Mouse (Mus musculus): ENCODE data around the gene Bmi1. TPM values are rescaled to one million over a fixed set of nuclear protein-coding genes. Genes with fewer than 3 reads are reported as not detected.

Bmi1 gene
- polyA plus RNA-seq, 1 experiment from 2014 or later = 18.3 TPM

DNA sequence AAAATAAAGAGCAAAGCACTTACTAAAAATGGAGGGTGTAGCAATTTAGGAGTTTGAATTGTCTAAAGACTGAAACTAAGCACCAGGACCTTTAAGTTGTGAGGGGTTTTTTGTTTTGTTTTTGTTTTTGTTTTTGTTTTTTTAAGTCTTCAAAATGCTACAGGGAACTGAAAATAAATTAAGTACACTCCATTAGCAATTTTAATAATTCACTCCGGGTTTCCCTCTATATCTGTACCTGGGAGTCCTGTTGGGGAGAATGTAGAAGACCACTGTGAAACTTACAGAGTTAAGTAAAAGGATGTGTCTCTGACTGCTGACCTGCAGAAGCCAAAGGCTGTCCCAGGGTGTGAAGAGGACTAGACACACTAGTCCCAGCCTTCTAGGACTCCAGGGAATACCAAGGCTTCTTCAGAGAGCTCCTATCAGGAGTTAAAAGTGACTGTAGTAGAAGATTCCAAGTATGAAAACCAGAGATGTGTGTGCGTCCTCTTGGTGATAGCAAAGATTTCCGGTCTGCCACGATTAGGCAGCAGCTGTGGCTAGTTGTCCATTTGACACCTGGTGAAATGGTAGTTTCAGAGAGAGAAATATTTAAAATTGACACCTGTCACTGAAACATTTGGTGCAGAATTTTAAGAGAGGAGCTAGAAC is 20.9 kb downstream of the Bmi1 start:
- WGBS = 2% methylated on average over 4 of the region's 4 CpGs
- no peak for ATAC-seq (ENCODE audit: insufficient number of reproducible peaks, low FRiP score, low TSS enrichment, low read depth)

DNA sequence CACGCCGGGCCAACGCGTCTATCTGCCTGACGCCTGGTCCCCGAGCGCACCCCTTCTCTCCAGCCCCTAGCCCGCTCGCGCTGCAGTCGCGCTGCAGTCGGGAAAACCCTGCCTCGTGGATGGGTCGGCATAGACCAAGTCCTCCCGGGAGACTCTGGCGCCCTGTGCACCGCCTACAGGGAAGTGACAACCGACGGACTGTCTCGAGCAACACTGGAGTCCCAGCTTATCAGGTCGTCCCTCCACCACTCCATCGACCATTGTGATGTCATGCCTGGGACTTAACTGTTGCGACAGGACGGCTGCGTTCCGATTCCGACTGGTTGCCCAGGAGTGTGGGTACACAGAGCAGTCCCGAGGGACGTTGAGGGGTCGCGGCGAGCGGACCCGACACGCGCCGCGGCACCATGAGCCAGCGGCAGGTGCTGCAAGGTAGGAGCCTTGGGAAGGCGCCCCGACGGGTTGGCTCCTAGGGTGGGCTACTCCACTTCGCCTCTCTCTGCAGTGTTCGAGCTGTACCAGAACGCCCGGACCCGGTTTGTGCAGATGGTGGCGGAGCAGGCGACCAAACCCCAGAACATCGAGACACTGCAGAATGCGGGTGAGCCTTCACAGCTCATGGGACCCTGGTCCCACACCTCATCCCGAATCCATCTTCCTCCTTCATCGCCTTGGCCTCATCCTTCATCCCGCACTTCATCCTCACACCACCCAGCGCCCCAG is 22.0 kb downstream of the Bmi1 start:
- 1% methylated on average over 56 of the region's 56 CpGs for WGBS
- Histone ChIP-seq H3K4me2 (peak overlapping the region; percentile 28), H3K4me1 (peaks cover 14% of the 10 kb centered on the region), H3K9ac (no peak overlapping the region), H3K27me3 (peaks cover 67% of the 10 kb centered on the region), H3K36me3 (no peaks in the 10 kb centered on the region), H3K9me3 (no peaks in the 10 kb centered on the region), H3K27ac (no peak overlapping the region), H3K4me3 (peak overlapping the region; percentile 12)
- ATAC-seq (ENCODE audit: insufficient number of reproducible peaks, low FRiP score, low TSS enrichment, low read depth) = 0 out of 2 replicates have a peak, but pooled peaks have one; percentile 36

More for the DNA sequence above, 20.9 kb downstream of the Bmi1 start:
- Histone ChIP-seq H3K4me1 (peaks cover 16% of the 10 kb centered on the region), H3K4me3 (no peak overlapping the region), H3K9me3 (no peaks in the 10 kb centered on the region), H3K27ac (no peak overlapping the region), H3K9ac (no peak overlapping the region), H3K36me3 (no peaks in the 10 kb centered on the region), H3K4me2 (no peak overlapping the region), H3K27me3 (peaks cover 72% of the 10 kb centered on the region)

DNA sequence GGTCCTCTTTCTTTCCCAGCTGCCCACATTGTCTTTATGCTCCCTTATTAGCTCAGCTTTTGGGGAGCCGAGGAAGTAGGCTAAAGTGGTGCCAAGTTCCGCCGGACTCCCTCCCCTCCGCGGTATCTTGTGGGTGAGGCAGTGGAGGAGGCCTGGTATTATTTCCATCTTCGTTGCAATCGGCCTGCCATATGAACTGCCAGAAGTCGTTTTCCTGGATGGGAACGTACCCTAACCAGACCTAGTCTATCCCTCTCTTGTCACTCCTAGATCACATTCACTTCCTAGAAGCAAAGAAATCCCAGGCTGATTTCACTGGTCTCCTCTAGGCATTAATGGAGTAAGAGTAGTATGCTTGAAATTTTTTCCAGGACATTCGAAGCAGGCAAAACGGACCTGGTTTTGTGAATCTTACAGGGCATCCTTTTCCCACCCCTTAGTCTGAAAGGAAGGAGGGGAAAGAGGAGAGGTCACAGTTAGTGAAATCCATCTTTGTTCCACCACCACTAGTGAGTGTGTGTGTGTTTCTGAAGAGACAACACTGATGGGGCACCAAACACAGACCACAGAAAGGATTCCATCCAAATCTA is 22.7 kb downstream of the Bmi1 start:
- peaks cover 12% of the 10 kb centered on the region for H3K4me1 ChIP-seq
- no peak overlapping the region for H3K27ac ChIP-seq
- H3K4me2 ChIP-seq = peak overlapping the region; percentile 28; the same call in 1 of the 2 replicates
- H3K4me3 ChIP-seq = no peak overlapping the region
- no peak for ATAC-seq (ENCODE audit: insufficient number of reproducible peaks, low FRiP score, low TSS enrichment, low read depth)
- H3K27me3 ChIP-seq = peaks cover 69% of the 10 kb centered on the region
- no peaks in the 10 kb centered on the region for H3K36me3 ChIP-seq
- WGBS = 3% methylated on average over 11 of the region's 11 CpGs
- H3K9ac ChIP-seq = no peak overlapping the region
- no peaks in the 10 kb centered on the region for H3K9me3 ChIP-seq

DNA sequence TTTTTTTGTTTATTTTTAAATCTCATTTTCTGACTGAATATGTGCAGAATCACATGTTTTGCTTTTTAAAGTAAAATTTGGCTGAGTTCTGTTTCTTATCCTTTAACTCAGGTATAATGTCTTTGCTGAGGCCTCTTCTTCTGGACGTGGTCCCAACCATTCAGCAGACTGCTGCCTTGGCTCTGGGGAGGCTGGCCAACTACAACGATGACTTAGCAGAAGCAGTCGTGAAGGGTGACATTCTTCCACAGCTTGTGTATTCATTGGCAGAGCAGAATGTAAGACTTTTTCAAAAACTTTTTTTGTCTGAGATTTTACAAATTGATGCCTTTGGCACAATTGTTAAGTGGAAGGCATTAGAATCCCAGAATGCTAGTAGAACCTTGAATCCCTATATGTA is 33.5 kb downstream of the Bmi1 start:
- no peak overlapping the region for H3K4me3 ChIP-seq
- no peak for ATAC-seq (ENCODE audit: insufficient number of reproducible peaks, low FRiP score, low TSS enrichment, low read depth)

DNA sequence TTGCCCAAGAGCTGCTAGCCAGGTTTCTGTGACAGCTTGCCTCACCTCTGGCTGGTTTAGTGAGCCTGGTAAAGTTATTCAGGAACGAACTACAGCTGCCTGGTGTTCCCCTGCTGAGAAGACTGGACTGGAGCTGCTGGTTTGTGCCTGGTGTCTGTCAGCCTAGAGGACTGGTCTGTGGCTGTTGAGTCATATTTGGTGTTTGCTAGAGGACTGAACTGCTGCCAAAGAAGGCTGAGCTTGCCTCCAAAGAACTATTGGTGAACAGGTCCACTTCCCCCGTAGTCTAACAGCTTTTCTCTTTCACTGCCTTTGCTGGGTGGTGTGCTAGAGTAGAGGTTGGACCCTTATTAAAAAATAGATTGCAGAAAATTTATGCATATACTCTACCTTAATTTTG is 36.3 kb downstream of the Bmi1 start:
- no peak for ATAC-seq (ENCODE audit: insufficient number of reproducible peaks, low FRiP score, low TSS enrichment, low read depth)
- no peaks in the 10 kb centered on the region for H3K4me1 ChIP-seq

More for the DNA sequence above, 33.5 kb downstream of the Bmi1 start:
- no peak overlapping the region for H3K9ac ChIP-seq
- no peaks in the 10 kb centered on the region for H3K4me1 ChIP-seq
- H3K4me2 ChIP-seq = no peak overlapping the region
- H3K27ac ChIP-seq = no peak overlapping the region
- WGBS = 52% methylated on average over 3 of the region's 3 CpGs
- no peaks in the 10 kb centered on the region for H3K9me3 ChIP-seq
- H3K36me3 ChIP-seq = no peaks in the 10 kb centered on the region
- no peaks in the 10 kb centered on the region for H3K27me3 ChIP-seq

DNA sequence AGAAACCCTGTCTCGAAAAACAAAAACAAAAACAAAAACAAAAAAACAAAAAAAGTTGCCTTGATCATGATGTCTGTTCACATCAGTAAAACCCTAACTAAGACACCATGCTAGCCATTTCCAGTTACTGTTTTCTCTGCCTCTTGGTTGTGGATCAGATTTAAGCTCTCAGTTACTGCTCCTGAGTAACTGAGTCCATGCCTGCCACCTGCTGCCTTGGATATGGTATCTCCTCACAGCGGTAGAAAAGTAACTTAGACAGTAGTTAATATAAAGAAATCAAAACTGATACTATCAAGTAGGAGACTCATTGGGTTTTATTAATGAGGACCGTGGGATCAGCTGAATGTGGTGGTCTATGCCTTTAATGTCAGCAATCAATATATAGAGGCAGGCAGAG is 37.5 kb downstream of the Bmi1 start:
- Histone ChIP-seq H3K27me3 (no peaks in the 10 kb centered on the region), H3K9me3 (no peaks in the 10 kb centered on the region), H3K4me1 (no peaks in the 10 kb centered on the region), H3K4me3 (no peak overlapping the region), H3K36me3 (no peaks in the 10 kb centered on the region), H3K9ac (no peak overlapping the region), H3K27ac (no peak overlapping the region), H3K4me2 (no peak overlapping the region)
- ATAC-seq (ENCODE audit: insufficient number of reproducible peaks, low FRiP score, low TSS enrichment, low read depth) = no peak
- WGBS = 74% methylated on average over 3 of the region's 3 CpGs

More for the DNA sequence above, 36.3 kb downstream of the Bmi1 start:
- Histone ChIP-seq H3K9ac (no peak overlapping the region), H3K4me2 (no peak overlapping the region), H3K36me3 (no peaks in the 10 kb centered on the region), H3K4me3 (no peak overlapping the region), H3K9me3 (no peaks in the 10 kb centered on the region), H3K27me3 (no peaks in the 10 kb centered on the region), H3K27ac (no peak overlapping the region)
- 60% methylated on average over 2 of the region's 2 CpGs for WGBS

DNA sequence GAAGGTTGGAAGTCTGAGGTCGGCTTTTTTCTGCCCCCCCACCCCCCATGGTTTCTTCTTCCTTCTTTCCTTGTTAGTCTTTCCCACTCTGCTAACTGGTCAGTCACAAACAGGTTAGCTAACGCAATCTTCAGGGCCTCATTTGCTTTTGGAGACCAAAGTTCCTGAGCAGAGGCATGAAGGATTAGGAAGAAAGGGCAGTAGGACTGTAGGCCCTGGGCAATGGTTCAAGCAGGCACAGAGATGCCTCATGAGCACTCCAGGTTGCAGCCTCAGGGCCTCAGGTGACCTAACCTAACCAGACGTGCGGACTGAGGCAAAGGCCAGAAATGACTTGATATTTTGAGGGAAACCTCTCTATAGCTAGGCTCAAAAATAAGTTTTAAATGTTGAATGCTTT is 41.7 kb downstream of the Bmi1 start:
- Histone ChIP-seq H3K4me1 (no peaks in the 10 kb centered on the region), H3K27me3 (no peaks in the 10 kb centered on the region), H3K9ac (no peak overlapping the region), H3K9me3 (no peaks in the 10 kb centered on the region), H3K4me3 (no peak overlapping the region), H3K4me2 (no peak overlapping the region), H3K36me3 (no peaks in the 10 kb centered on the region), H3K27ac (no peak overlapping the region)
- ATAC-seq (ENCODE audit: insufficient number of reproducible peaks, low FRiP score, low TSS enrichment, low read depth) = no peak
- WGBS = 69% methylated on average over 4 of the region's 4 CpGs

DNA sequence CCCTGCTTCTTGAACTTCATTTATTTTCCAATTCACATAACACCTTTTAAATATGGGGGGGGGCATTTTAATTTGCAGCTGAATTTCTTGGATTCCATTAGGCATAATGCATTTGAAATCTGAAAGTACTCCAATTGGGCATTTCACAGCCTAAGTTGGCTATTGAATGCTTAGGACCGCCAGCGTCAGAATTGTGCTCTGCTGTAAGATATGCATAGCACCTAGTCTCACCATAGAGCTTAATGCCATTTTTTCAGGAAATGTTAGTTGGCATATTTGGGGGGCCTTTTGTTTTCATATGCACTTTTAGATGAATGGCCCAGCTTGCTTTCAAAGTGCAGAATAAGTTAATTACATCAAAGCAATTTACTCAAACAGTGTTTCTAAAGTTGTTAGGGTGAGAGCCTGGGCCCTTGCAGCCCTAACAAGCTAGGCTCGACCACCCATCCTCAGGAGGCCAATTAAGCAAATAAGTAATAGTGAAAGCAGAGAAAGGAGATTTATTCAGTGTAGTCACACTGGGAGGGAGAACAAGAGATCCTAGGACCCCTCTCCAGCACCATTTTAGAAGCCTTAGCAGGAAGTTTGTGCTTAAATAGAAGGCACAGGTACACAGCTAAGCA is 45.5 kb downstream of the Bmi1 start:
- Histone ChIP-seq H3K4me1 (no peaks in the 10 kb centered on the region), H3K9ac (no peak overlapping the region), H3K27me3 (no peaks in the 10 kb centered on the region), H3K9me3 (no peaks in the 10 kb centered on the region), H3K36me3 (no peaks in the 10 kb centered on the region), H3K4me3 (no peak overlapping the region), H3K27ac (no peak overlapping the region), H3K4me2 (no peak overlapping the region)
- 60% methylated on average over 3 of the region's 3 CpGs for WGBS
- no peak for ATAC-seq (ENCODE audit: insufficient number of reproducible peaks, low FRiP score, low TSS enrichment, low read depth)

DNA sequence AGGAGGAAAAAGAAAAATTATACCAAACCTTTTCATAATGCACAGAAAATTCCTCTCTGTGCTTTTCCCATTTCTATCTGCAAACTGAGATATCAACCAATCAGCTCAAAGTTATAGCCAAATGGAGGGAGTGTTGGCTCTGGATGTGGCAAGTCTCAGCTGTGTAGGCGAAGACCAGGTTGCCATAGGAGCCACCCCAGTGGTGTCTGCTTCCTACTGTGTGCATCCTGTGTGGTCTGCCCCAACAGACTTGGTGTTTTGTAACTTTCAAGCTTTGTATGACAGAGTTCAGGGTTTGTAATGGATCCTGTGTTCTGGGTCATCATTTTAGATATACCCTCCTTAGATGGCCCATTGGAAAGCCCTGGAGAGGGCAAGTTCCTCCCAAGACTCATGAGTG is 47.6 kb downstream of the Bmi1 start:
- no peak overlapping the region for H3K9ac ChIP-seq
- no peaks in the 10 kb centered on the region for H3K36me3 ChIP-seq
- H3K4me3 ChIP-seq = no peak overlapping the region
- no peak for ATAC-seq (ENCODE audit: insufficient number of reproducible peaks, low FRiP score, low TSS enrichment, low read depth)
- H3K27me3 ChIP-seq = no peaks in the 10 kb centered on the region
- no peak overlapping the region for H3K4me2 ChIP-seq
- H3K9me3 ChIP-seq = no peaks in the 10 kb centered on the region
- WGBS = 78% methylated on average over 1 of the region's 1 CpGs
- no peaks in the 10 kb centered on the region for H3K4me1 ChIP-seq
- no peak overlapping the region for H3K27ac ChIP-seq

DNA sequence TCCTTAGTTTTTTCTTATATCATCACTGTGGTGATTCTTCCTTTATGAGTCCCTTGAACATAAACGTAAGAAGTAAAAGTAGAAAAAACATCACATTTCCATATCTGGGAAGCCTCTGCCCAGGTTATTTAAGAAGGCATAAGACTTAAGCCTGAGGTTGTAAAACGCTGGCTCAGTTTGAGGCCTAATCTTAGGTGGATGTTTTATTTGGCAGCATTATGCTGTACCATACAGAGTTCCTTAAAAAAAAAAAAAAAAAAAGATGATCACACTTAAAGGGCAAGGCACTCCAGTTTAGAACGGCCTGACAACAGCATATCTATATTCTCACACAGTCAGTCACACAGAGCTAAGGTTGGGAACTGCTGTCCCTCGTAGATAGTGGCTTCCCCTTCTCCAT is 49.1 kb downstream of the Bmi1 start:
- H3K4me3 ChIP-seq = no peak overlapping the region
- WGBS = 70% methylated on average over 4 of the region's 4 CpGs
- no peaks in the 10 kb centered on the region for H3K36me3 ChIP-seq
- H3K4me1 ChIP-seq = no peaks in the 10 kb centered on the region
- no peaks in the 10 kb centered on the region for H3K27me3 ChIP-seq
- H3K9me3 ChIP-seq = no peaks in the 10 kb centered on the region
- ATAC-seq (ENCODE audit: insufficient number of reproducible peaks, low FRiP score, low TSS enrichment, low read depth) = no peak
- no peak overlapping the region for H3K9ac ChIP-seq
- H3K4me2 ChIP-seq = no peak overlapping the region
- no peak overlapping the region for H3K27ac ChIP-seq

DNA sequence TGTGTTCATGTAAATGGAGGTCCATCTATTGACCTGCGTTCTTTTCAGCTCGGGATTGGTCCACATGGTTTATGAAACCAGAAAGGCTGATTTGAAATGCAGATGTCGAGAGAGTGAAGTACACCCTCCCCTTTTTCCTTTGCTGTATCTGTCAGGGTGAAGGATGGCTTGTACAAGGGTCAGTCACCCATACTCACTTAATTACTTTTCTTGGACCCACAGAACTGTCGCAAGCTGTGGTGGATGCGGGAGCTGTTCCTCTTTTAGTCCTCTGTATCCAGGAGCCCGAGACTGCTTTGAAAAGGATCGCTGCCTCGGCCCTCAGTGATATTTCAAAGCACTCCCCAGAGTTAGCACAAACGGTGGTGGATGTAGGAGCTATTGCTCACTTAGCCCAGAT is 54.9 kb downstream of the Bmi1 start:
- 35% methylated on average over 9 of the region's 9 CpGs for WGBS
- H3K27ac ChIP-seq = no peak overlapping the region
- no peaks in the 10 kb centered on the region for H3K4me1 ChIP-seq
- ATAC-seq (ENCODE audit: insufficient number of reproducible peaks, low FRiP score, low TSS enrichment, low read depth) = no peak
- H3K4me2 ChIP-seq = no peak overlapping the region
- H3K36me3 ChIP-seq = no peaks in the 10 kb centered on the region
- H3K9ac ChIP-seq = no peak overlapping the region
- H3K27me3 ChIP-seq = no peaks in the 10 kb centered on the region
- no peaks in the 10 kb centered on the region for H3K9me3 ChIP-seq
- H3K4me3 ChIP-seq = no peak overlapping the region

Measured in limb, embryonic 15.5 days (tissue).